ENCODE assay signal across 29 mouse cellular contexts in the genomic region with DNA sequence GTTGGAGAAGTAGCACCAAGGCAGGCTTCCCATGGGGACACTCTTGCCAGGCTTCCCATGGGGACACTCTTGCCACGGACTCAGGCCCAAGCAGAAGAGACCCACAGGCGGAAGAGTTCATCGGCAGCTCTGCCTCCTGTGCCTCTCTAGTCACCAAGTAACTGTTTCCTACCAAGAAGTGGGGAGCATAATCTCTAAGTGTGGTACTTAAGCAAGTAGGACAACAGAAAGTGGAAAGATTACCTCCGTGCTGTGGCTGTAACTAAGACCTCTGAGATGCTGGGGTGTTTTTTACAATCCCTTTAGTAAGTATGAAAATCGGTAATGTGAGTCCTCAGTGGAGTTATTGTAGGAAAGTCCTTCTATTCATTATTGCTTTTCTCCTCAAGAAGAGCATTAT.
"Had no signal": no experiment of that assay in that cellular context is flagged by ENCODE, and none has a peak within 500 bp of the region (broad histone marks: within the 10 kb centered on the region; RNA-seq: fewer than 3 reads in every experiment).

No protein-coding gene starts in this region.

- H3K4me3 ChIP-seq: left cerebral cortex, adult 2 months; limb, embryonic 10.5 days; limb, embryonic 12.5 days; limb, embryonic 13.5 days; limb, embryonic 15.5 days; liver, embryonic 12.5 days; liver, embryonic 13.5 days; liver, embryonic 15.5 days; megakaryocyte, embryonic 14.5 days; midbrain, embryonic 10.5 days; midbrain, embryonic 12.5 days; midbrain, embryonic 13.5 days; midbrain, embryonic 15.5 days; myocyte; neural tube, embryonic 12.5 days had no signal

- H3K9ac ChIP-seq: limb, embryonic 12.5 days; limb, embryonic 13.5 days; limb, embryonic 15.5 days; liver, embryonic 12.5 days; liver, embryonic 13.5 days; liver, embryonic 14.5 days; liver, embryonic 15.5 days; liver, postnatal 0 days; lung, embryonic 14.5 days; midbrain, embryonic 12.5 days; midbrain, embryonic 13.5 days; midbrain, embryonic 15.5 days; neural tube, embryonic 12.5 days had no signal

- H3K27ac ChIP-seq: left cerebral cortex, adult 2 months; limb, embryonic 10.5 days; limb, embryonic 12.5 days; limb, embryonic 13.5 days; limb, embryonic 15.5 days; liver, embryonic 12.5 days; liver, embryonic 13.5 days; liver, embryonic 14.5 days; liver, embryonic 15.5 days; macrophage; midbrain, embryonic 10.5 days; midbrain, embryonic 12.5 days; midbrain, embryonic 13.5 days; midbrain, embryonic 15.5 days; neural tube, embryonic 12.5 days had no signal

- H3K4me2 ChIP-seq: limb, embryonic 12.5 days; limb, embryonic 13.5 days; limb, embryonic 15.5 days; liver, embryonic 11.5 days; liver, embryonic 12.5 days; liver, embryonic 13.5 days; liver, embryonic 15.5 days; lung, embryonic 14.5 days; midbrain, embryonic 11.5 days; midbrain, embryonic 12.5 days; midbrain, embryonic 13.5 days; midbrain, embryonic 15.5 days; neural tube, embryonic 12.5 days had no signal

- ATAC-seq: liver, embryonic 12.5 days; liver, postnatal 0 days; midbrain, embryonic 13.5 days; midbrain, embryonic 15.5 days; midbrain, embryonic 16.5 days had no signal

- H3K4me1 ChIP-seq: limb, embryonic 12.5 days; limb, embryonic 15.5 days; liver, embryonic 12.5 days; liver, embryonic 13.5 days; liver, embryonic 15.5 days; midbrain, embryonic 15.5 days; neural tube, embryonic 12.5 days had no signal

- H3K27me3 ChIP-seq: limb, embryonic 12.5 days; limb, embryonic 13.5 days; limb, embryonic 15.5 days; liver, embryonic 12.5 days; liver, embryonic 13.5 days; liver, embryonic 15.5 days; midbrain, embryonic 12.5 days; midbrain, embryonic 13.5 days; midbrain, embryonic 15.5 days; neural tube, embryonic 12.5 days had no signal

- H3K9me3 ChIP-seq: limb, embryonic 10.5 days; limb, embryonic 13.5 days; limb, embryonic 15.5 days; liver, embryonic 12.5 days; liver, embryonic 13.5 days; liver, embryonic 15.5 days; midbrain, embryonic 13.5 days; midbrain, embryonic 15.5 days; neural tube, embryonic 12.5 days had no signal

- H3K36me3 ChIP-seq: liver, embryonic 15.5 days had no signal

- DNase-seq: left cerebral cortex, postnatal 4 days; liver; liver, embryonic 13.5 days; liver, postnatal 0 days; lung, adult 18-20 months; lung, adult 2 months; lung, embryonic 14.5 days; lung, postnatal 36 days; lung, postnatal 4 days; midbrain, embryonic 14.5 days had no signal
